Mouse (Mus musculus) stomach, postnatal 0 days (tissue): ENCODE results near the gene Lypd4. TPM values are rescaled to one million over a fixed set of nuclear protein-coding genes. Genes with fewer than 3 reads are reported as not detected.
A peak's percentile ranks its signal among the peaks of the same experiment; 100 is the strongest.

Experiments
- ATAC-seq: fragments of 200-750 bp; cut with Nextera tagmentation; 2 replicates; pipeline ENCODE4 v1.8.0; 2017; ENCODE audit not compliant: low FRiP score, low TSS enrichment
- DNase-seq: peaks from one replicate; pipeline ENCODE4 v3.0.0-alpha.2; 2016; ENCODE audit warnings: low spot score
- H3K27ac ChIP-seq: fragments of 300-500 bp; sonication (generic); replicated peaks from 2 replicates; pipeline ENCODE4 v1.5.1; 2014; ENCODE audit warnings: mild to moderate bottlenecking, control low read depth
- H3K27me3 ChIP-seq: fragments of 300-500 bp; sonication (generic); 2 replicates; pipeline ENCODE4 v1.6.1; 2014; ENCODE audit warnings: low read length; ENCODE audit not compliant: control insufficient read depth, insufficient read depth
- H3K36me3 ChIP-seq: fragments of 300-500 bp; sonication (generic); 2 replicates; pipeline ENCODE4 v1.6.1; 2014; ENCODE audit warnings: low read length, mixed read lengths; ENCODE audit not compliant: control insufficient read depth, insufficient read depth
- H3K4me1 ChIP-seq: fragments of 300-500 bp; sonication (generic); replicated peaks from 2 replicates; pipeline ENCODE4 v1.6.1; 2014; ENCODE audit warnings: antibody characterized with exemption; ENCODE audit not compliant: control insufficient read depth, insufficient read depth
- H3K4me2 ChIP-seq: fragments of 300-500 bp; sonication (generic); replicated peaks from 2 replicates; pipeline ENCODE4 v1.6.1; 2014; ENCODE audit warnings: low read depth, mild to moderate bottlenecking, control low read depth, moderate library complexity
- H3K4me3 ChIP-seq: fragments of 300-500 bp; sonication (generic); 2 replicates; pipeline ENCODE4 v1.5.1; 2014; ENCODE audit warnings: low read depth, low read length, control low read depth
- H3K9ac ChIP-seq: fragments of 300-500 bp; sonication (generic); 2 replicates; pipeline ENCODE4 v1.6.1; 2014; ENCODE audit warnings: mild to moderate bottlenecking, low read length, control low read depth, mixed read lengths
- H3K9me3 ChIP-seq: fragments of 300-500 bp; sonication (generic); 2 replicates; pipeline ENCODE4 v1.6.1; 2016; ENCODE audit warnings: low read length; ENCODE audit not compliant: control insufficient read depth
- CTCF ChIP-seq: IDR thresholded peaks from 2 replicates; pipeline ENCODE4 v1.5.1; 2016; ENCODE audit warnings: antibody characterized with exemption, low read depth, mild to moderate bottlenecking, moderate library complexity
- EP300 ChIP-seq: optimal IDR thresholded peaks from 2 replicates; pipeline ENCODE3; 2016; ENCODE audit warnings: antibody characterized with exemption
- WGBS: fragments of 180-500 bp; shearing (Covaris S2); extraction: QIAGEN DNeasy Blood & Tissue Kit; methylation state at CpG from one replicate; pipeline ENCODE4 v1.1.7; 2014; 5-methylcytosine and 5-hydroxymethylcytosine counted together
- polyA plus RNA-seq: library from polyadenylated mRNA; unstranded; fragments of >200 nt; fragmentation: Nextera tagmentation; extraction: Ambion mirVana; gene quantifications from 2 replicates; pipeline ENCODE4 v1.2.1, GENCODE M21; 2015

The Lypd4 gene
- polyA plus RNA-seq = not detected in 2 replicates

DNA sequence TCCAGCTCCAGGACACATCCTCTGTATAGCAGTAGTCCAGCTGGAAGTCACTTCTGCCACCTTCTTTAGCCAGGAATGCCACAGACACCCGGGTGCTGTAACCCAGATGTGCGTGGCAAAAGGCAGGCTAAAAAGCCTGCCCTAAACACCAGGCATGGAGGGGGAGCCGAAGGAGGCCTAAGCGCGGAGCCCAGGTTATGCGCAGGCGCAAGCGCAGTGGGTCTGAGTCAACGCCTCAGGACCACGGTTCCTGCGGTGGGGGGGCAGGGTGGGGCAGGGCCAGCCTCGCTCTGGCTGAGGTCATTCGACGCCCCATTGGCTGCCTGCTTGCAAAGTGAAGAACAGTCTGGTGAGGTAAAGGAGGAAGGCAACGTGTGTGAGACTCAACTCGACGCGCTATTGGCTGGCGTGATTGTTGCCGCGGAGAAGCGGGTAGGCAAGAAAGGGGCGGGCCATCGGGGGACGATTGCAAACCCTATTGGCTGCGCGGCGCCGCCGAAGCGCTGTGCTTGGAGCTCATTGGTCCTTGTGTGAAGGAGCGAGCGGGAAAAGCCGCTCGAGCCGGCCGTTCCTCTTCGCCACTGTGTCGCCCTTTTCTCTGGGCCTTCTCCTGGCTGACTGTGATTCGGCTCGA, at the start of gene Lypd4, which contains the start of gene Dmrtc2:
Gene Lypd4 (minus strand): TSS at position 410 of the 634 bp plus-strand sequence.
Gene Dmrtc2 (plus strand): TSS at position 526 of the 634 bp plus-strand sequence.
- Histone ChIP-seq H3K4me1 (no peaks in the 10 kb centered on the region), H3K27me3 (no peaks in the 10 kb centered on the region), H3K27ac (no peak within 1 kb of the TSS), H3K9me3 (no peaks in the 10 kb centered on the region), H3K9ac (no peak within 1 kb of the TSS), H3K36me3 (no peaks in the 10 kb centered on the region), H3K4me2 (no peak within 1 kb of the TSS), H3K4me3 (no peak within 1 kb of the TSS)
- 50% methylated on average over 41 of the region's 41 CpGs for WGBS
- ATAC-seq (no peak), DNase-seq (no peak)
- TF ChIP-seq CTCF (no peak), EP300 (no peak)

DNA sequence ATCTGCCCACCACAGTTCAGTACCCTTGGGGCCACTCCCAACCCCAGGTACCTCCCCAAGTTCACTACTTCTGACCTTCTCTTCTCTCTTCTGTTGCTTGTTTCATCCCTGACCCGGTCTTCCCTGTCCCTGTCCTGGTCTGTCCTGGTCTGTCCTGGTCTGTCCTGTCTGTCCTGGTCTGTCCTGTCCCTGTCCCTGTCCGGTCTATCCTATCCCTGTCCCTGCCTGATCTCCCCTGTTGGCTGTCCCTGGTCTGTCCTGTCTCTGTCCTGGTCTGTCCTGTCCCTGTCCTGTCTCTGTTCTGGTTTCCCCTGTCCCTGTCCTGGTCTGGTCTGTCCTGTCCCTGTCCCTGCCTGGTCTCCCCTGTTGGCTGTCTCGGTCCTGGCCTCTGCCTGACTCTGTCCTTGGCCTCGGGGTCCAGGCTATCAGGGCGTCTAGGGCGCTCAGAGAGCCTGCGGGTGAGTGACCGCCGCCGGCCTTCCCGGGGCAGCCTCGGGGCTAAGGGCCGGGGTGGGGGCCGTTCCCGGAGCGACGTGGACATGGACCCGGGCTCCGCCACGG, 49.1 kb upstream of the Lypd4 start:
- ATAC-seq = peak; percentile 49; the same call in 1 of the 2 replicates
- Histone ChIP-seq H3K4me1 (no peaks in the 10 kb centered on the region), H3K4me3 (no peak overlapping the region), H3K9ac (no peak overlapping the region), H3K36me3 (peaks cover 47% of the 10 kb centered on the region), H3K27me3 (no peaks in the 10 kb centered on the region), H3K9me3 (no peaks in the 10 kb centered on the region), H3K4me2 (no peak overlapping the region), H3K27ac (no peak overlapping the region)
- no peak for DNase-seq
- WGBS = 95% methylated on average over 20 of the region's 20 CpGs
- TF ChIP-seq EP300 (no peak), CTCF (no peak)

DNA sequence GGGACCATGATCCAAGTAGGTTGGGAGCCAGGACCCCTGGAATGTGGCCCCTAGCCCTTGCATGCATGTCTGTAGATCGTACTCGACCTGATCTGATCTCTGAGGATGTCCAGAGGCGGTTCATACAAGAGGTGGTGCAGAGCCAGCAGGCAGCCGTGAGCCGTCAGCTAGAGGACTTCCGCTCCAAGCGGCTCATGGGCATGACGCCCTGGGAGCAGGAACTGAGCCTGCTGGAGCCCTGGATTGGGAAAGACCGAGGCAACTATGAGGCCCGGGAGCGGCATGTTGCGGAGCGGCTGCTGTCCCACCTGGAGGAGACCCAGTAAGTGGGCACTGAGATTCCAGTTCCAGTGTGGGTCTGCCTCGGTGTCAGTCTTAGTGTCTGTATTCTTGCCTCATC, 42.7 kb upstream of the Lypd4 start:
- no peaks in the 10 kb centered on the region for H3K4me1 ChIP-seq
- H3K4me3 ChIP-seq = no peak overlapping the region
- no peak for ATAC-seq
- WGBS = 89% methylated on average over 14 of the region's 14 CpGs
- peaks cover 19% of the 10 kb centered on the region for H3K36me3 ChIP-seq
- H3K27ac ChIP-seq = no peak overlapping the region
- no peaks in the 10 kb centered on the region for H3K27me3 ChIP-seq
- DNase-seq = no peak
- H3K9ac ChIP-seq = no peak overlapping the region
- no peak overlapping the region for H3K4me2 ChIP-seq
- H3K9me3 ChIP-seq = no peaks in the 10 kb centered on the region
- no peak for TF ChIP-seq CTCF

DNA sequence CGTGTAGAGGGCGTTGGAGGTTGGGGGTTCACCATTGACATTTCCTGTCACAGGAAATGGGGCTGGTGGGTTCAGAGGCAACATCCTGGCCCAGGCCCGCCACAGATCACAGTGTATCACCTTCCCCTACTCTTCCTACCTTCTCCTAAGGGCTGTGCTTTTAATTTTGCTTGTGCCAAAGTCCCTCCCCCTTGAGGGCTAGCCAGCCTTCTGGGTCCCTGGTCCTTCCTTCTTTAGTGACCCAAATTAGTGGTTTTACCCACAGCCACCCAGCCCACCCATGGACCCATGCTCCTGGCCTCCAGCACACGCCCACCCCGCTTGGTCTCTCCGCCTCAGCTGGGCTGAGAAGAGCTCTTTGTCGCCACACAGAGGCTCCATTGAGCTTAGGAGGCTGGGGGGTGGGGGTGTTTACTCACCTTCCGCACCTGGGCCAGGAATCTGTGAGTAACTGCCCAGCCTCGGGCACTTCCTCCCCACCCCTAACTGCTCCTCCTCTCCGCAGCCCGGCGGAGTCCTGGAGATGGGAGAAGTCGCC, 37.5 kb upstream of the Lypd4 start:
- Histone ChIP-seq H3K27ac (peak overlapping the region; percentile 24; the same call in 1 of the 2 replicates), H3K4me1 (no peaks in the 10 kb centered on the region; the same call in 1 of the 2 replicates), H3K9me3 (no peaks in the 10 kb centered on the region), H3K9ac (peak overlapping the region; percentile 13; the same call in 1 of the 2 replicates), H3K4me3 (no peak overlapping the region), H3K4me2 (0 out of 2 replicates have a peak overlapping the region, but pooled peaks have one; percentile 23), H3K36me3 (peaks cover 12% of the 10 kb centered on the region; the same call in 1 of the 2 replicates), H3K27me3 (no peaks in the 10 kb centered on the region)
- WGBS = 30% methylated on average over 13 of the region's 13 CpGs
- TF ChIP-seq EP300 (no peak), CTCF (peak; percentile 55)
- ATAC-seq = peak; percentile 36; the same call in 1 of the 2 replicates
- peak; percentile 86 for DNase-seq

DNA sequence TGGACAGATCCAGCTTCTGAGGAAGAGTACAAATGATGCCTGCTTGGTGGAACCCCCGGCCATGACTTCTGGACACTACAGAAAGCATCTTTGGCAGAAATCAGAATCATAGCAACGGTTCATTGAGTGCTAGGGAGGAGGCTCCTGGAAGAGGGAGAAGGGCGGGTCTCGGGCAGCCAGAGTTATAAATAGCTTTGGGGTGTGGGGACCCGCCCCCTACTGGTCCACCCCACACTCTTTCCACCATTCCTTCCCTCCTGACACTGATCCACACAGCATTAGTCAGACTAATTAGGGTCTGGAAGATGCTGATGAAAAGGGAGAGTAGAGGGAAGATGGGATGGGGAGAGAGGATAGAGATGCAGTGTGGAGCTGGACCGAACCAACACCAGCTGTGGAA, 36.8 kb upstream of the Lypd4 start:
- Histone ChIP-seq H3K4me2 (no peak overlapping the region), H3K36me3 (peaks cover 12% of the 10 kb centered on the region; the same call in 1 of the 2 replicates), H3K27me3 (no peaks in the 10 kb centered on the region), H3K9ac (no peak overlapping the region), H3K4me3 (no peak overlapping the region), H3K27ac (no peak overlapping the region), H3K4me1 (no peaks in the 10 kb centered on the region; the same call in 1 of the 2 replicates), H3K9me3 (no peaks in the 10 kb centered on the region)
- peak; percentile 45 for DNase-seq
- no peak for ATAC-seq
- WGBS = 20% methylated on average over 6 of the region's 6 CpGs
- TF ChIP-seq CTCF = peak; percentile 26
- no peak for TF ChIP-seq EP300
